Comparison of ENCODE assay signal across 27 mouse cellular contexts in genomic region chr10:18701517-18701916, GRCm38 (mm10). TPM values are rescaled to one million over a fixed set of nuclear protein-coding genes. Genes with fewer than 3 reads are reported as not detected.
DNase-seq lines count a peak whose midpoint lies in the region; ATAC-seq and TF ChIP-seq lines count a peak whose summit lies in the region.
"Had no signal": no experiment of that assay in that cellular context is flagged by ENCODE, and none has a peak within 500 bp of the region (broad histone marks: within the 10 kb centered on the region; RNA-seq: fewer than 3 reads in every experiment).

No protein-coding gene starts in this region.

- no peaks in the 10 kb centered on the region for H3K27me3 ChIP-seq in forebrain, embryonic 13.5 days
- H3K27me3 ChIP-seq in forebrain, postnatal 0 days (ENCODE audit: insufficient read depth, low read length), result no peaks in the 10 kb centered on the region
- no peaks in the 10 kb centered on the region for H3K27me3 ChIP-seq in forebrain, embryonic 16.5 days (replicated peaks; ENCODE audit: control insufficient read depth, insufficient read depth, low read length)
- H3K27me3 ChIP-seq in forebrain, embryonic 12.5 days, result no peaks in the 10 kb centered on the region
- H3K27me3 ChIP-seq: CH12.LX; embryonic facial prominence, embryonic 13.5 days; heart, embryonic 12.5 days; heart, embryonic 15.5 days; hindbrain, embryonic 13.5 days; intestine, embryonic 15.5 days; Patski had no signal

- H3K9ac ChIP-seq in forebrain, embryonic 13.5 days, result no peak overlapping the region
- no peak overlapping the region for H3K9ac ChIP-seq in forebrain, postnatal 0 days
- no peak overlapping the region for H3K9ac ChIP-seq in forebrain, embryonic 16.5 days (replicated peaks; ENCODE audit: low read depth, low read length)
- no peak overlapping the region for H3K9ac ChIP-seq in forebrain, embryonic 12.5 days
- H3K9ac ChIP-seq: embryonic facial prominence, embryonic 13.5 days; heart, embryonic 12.5 days; heart, embryonic 15.5 days; hindbrain, embryonic 13.5 days; intestine, embryonic 15.5 days had no signal

- no peak for TF ChIP-seq POLR2A in brain, embryonic 14.5 days (IDR thresholded peaks at IDR 0.05; ENCODE audit: borderline replicate concordance, extremely low read depth, insufficient read depth, insufficient read length, poor library complexity, severe bottlenecking)

- no peak for TF ChIP-seq CTCF in forebrain, postnatal 0 days (IDR thresholded peaks at IDR 0.05; ENCODE audit: low read depth)
- TF ChIP-seq CTCF in brain, embryonic 14.5 days (IDR thresholded peaks at IDR 0.05; ENCODE audit: borderline replicate concordance, extremely low read depth, insufficient read depth, insufficient read length), result no peak

- peaks cover 2% of the 10 kb centered on the region for H3K4me1 ChIP-seq in forebrain, embryonic 13.5 days
- no peaks in the 10 kb centered on the region for H3K4me1 ChIP-seq in forebrain, postnatal 0 days (ENCODE audit: insufficient read depth)
- H3K4me1 ChIP-seq in forebrain, embryonic 16.5 days (replicated peaks; ENCODE audit: control insufficient read depth, insufficient read depth, low read length), result peaks cover 8% of the 10 kb centered on the region
- H3K4me1 ChIP-seq in forebrain, embryonic 12.5 days, result peaks cover 3% of the 10 kb centered on the region; the same call in 1 of the 2 replicates
- H3K4me1 ChIP-seq: embryonic facial prominence, embryonic 13.5 days; heart, embryonic 12.5 days; intestine, embryonic 15.5 days had no signal

- no peaks in the 10 kb centered on the region for H3K36me3 ChIP-seq in forebrain, embryonic 13.5 days (ENCODE audit: poor library complexity, severe bottlenecking)
- no peaks in the 10 kb centered on the region for H3K36me3 ChIP-seq in forebrain, postnatal 0 days (ENCODE audit: insufficient read depth)
- no peaks in the 10 kb centered on the region for H3K36me3 ChIP-seq in forebrain, embryonic 16.5 days (ENCODE audit: control insufficient read depth, insufficient read depth)
- H3K36me3 ChIP-seq in forebrain, embryonic 12.5 days (replicated peaks), result no peaks in the 10 kb centered on the region
- H3K36me3 ChIP-seq: embryonic facial prominence, embryonic 13.5 days; G1E; heart, embryonic 12.5 days; heart, embryonic 15.5 days; hindbrain, embryonic 10.5 days; hindbrain, embryonic 13.5 days; intestine, embryonic 15.5 days had no signal

- no peak overlapping the region for H3K4me2 ChIP-seq in forebrain, embryonic 13.5 days
- no peak overlapping the region for H3K4me2 ChIP-seq in forebrain, postnatal 0 days (ENCODE audit: low read depth)
- no peak overlapping the region for H3K4me2 ChIP-seq in forebrain, embryonic 16.5 days (ENCODE audit: low read length)
- no peak overlapping the region for H3K4me2 ChIP-seq in forebrain, embryonic 12.5 days
- H3K4me2 ChIP-seq: embryonic facial prominence, embryonic 13.5 days; heart, embryonic 12.5 days; heart, embryonic 15.5 days; hindbrain, embryonic 13.5 days; intestine, embryonic 15.5 days had no signal

- no peak for DNase-seq in forebrain, postnatal 0 days
- DNase-seq in brain, embryonic 14.5 days (ENCODE audit: low read depth), result peak; percentile 46
- no peak for DNase-seq in layer of hippocampus, postnatal 36 days
- DNase-seq: adrenal gland, postnatal 10 days; adrenal gland, postnatal 36 days; B cell, adult 2 months; cerebellum, adult 11 months; cerebellum, adult 9-11 months; cerebellum, postnatal 25 days; gastrocnemius, postnatal 25 days; heart, adult 18-20 months; heart, postnatal 10 days; heart, postnatal 36 days; kidney, adult 11 months had no signal

- 0 out of 2 replicates have a peak, but pooled peaks have one; percentile 30 for ATAC-seq in forebrain, embryonic 13.5 days
- no peak for ATAC-seq in forebrain, postnatal 0 days
- peak; percentile 51 for ATAC-seq in forebrain, embryonic 16.5 days
- ATAC-seq in forebrain, embryonic 12.5 days (ENCODE audit: low FRiP score), result no peak
- ATAC-seq: hindbrain, embryonic 16.5 days; intestine, embryonic 15.5 days; Patski had no signal

- no peak overlapping the region for H3K4me3 ChIP-seq in forebrain, embryonic 13.5 days
- no peak overlapping the region for H3K4me3 ChIP-seq in forebrain, postnatal 0 days (ENCODE audit: low read depth, low read length)
- H3K4me3 ChIP-seq in forebrain, embryonic 16.5 days (replicated peaks; ENCODE audit: low read length), result no peak overlapping the region
- no peak overlapping the region for H3K4me3 ChIP-seq in forebrain, embryonic 12.5 days (replicated peaks)
- H3K4me3 ChIP-seq: embryonic facial prominence, embryonic 13.5 days; heart, embryonic 12.5 days; heart, embryonic 15.5 days; hindbrain, embryonic 10.5 days; hindbrain, embryonic 13.5 days; intestine, embryonic 15.5 days had no signal

- no peaks in the 10 kb centered on the region for H3K9me3 ChIP-seq in forebrain, embryonic 13.5 days (replicated peaks)
- H3K9me3 ChIP-seq in forebrain, postnatal 0 days (ENCODE audit: low read length), result no peaks in the 10 kb centered on the region
- no peaks in the 10 kb centered on the region for H3K9me3 ChIP-seq in forebrain, embryonic 16.5 days (ENCODE audit: control insufficient read depth, low read length)
- H3K9me3 ChIP-seq in forebrain, embryonic 12.5 days, result no peaks in the 10 kb centered on the region
- H3K9me3 ChIP-seq: embryonic facial prominence, embryonic 13.5 days; G1E; heart, embryonic 12.5 days; heart, embryonic 15.5 days; hindbrain, embryonic 10.5 days; hindbrain, embryonic 13.5 days; intestine, embryonic 15.5 days had no signal

- no peak overlapping the region for H3K27ac ChIP-seq in forebrain, embryonic 13.5 days
- no peak overlapping the region for H3K27ac ChIP-seq in forebrain, postnatal 0 days (ENCODE audit: low read depth, low read length)
- H3K27ac ChIP-seq in forebrain, embryonic 16.5 days (ENCODE audit: low read length), result no peak overlapping the region
- no peak overlapping the region for H3K27ac ChIP-seq in forebrain, embryonic 12.5 days
- H3K27ac ChIP-seq: embryonic facial prominence, embryonic 13.5 days; heart, embryonic 15.5 days; hindbrain, embryonic 10.5 days; hindbrain, embryonic 13.5 days; intestine, embryonic 15.5 days had no signal

RNA-seq across cellular contexts. Expression of gene Arfgef3, which starts 42.2 kb away (rescaled TPM):
- 1.8 and 2.4 TPM in 2 replicates for polyA plus RNA-seq in forebrain, embryonic 13.5 days (2015; fragmentation: Nextera tagmentation; extraction: Ambion mirVana)
- 26.6 and 34.8 TPM in 2 replicates for total RNA-seq in forebrain, postnatal 0 days (2014; rRNA removed)
- polyA plus RNA-seq in forebrain, postnatal 0 days (2015; fragmentation: Nextera tagmentation; extraction: Ambion mirVana), result 2.5 and 4.8 TPM in 2 replicates
- 6.6 and 7.8 TPM in 2 replicates for polyA plus RNA-seq in forebrain, embryonic 16.5 days (2015; fragmentation: Nextera tagmentation; extraction: Ambion mirVana)
- polyA plus RNA-seq in forebrain, embryonic 12.5 days (2016; fragmentation: Nextera tagmentation; extraction: Ambion mirVana), result 2.1 and 2.2 TPM in 2 replicates
- polyA plus RNA-seq in brain, embryonic 14.5 days (2012; rRNA removed), result 4.4 and 7.4 TPM in 2 replicates
- 10 to 100 TPM; 82.8 to 83.0 TPM for total RNA-seq in layer of hippocampus, postnatal 36 days (2021)
- polyA plus RNA-seq: G1E had no signal

Comparison
In these comparisons a context has a peak if more than half of its experiments do, and no peak if none do; other contexts are left out.
1. ATAC-seq: peak in forebrain, embryonic 13.5 days (single experiment) and forebrain, embryonic 16.5 days (single experiment); none in forebrain, postnatal 0 days (single experiment) and forebrain, embryonic 12.5 days (single experiment).